Mouse (Mus musculus) hindbrain, postnatal 0 days (tissue): Measurements from ENCODE around the gene Ccer2. TPM values are rescaled to one million over a fixed set of nuclear protein-coding genes. Genes with fewer than 3 reads are reported as not detected.
A peak's percentile ranks its signal among the peaks of the same experiment; 100 is the strongest.

ENCODE experiments used
- ATAC-seq: fragments of 200-750 bp; cut with Nextera tagmentation; 2 replicates; pipeline ENCODE4 v1.8.0; 2017; ENCODE audit warnings: mild to moderate bottlenecking, moderate TSS enrichment, moderate library complexity
- DNase-seq: peaks from one replicate; pipeline ENCODE4 v3.0.0-alpha.2; 2015; ENCODE audit warnings: low spot score
- H3K27ac ChIP-seq: fragments of 300-500 bp; sonication (generic); 2 replicates; pipeline ENCODE4 v1.5.1; 2014; ENCODE audit warnings: mild to moderate bottlenecking
- H3K27me3 ChIP-seq: fragments of 300-500 bp; sonication (generic); 2 replicates; pipeline ENCODE4 v1.6.1; 2014; ENCODE audit warnings: low read length, mixed read lengths; ENCODE audit not compliant: insufficient read depth
- H3K36me3 ChIP-seq: fragments of 300-500 bp; sonication (generic); 2 replicates; pipeline ENCODE4 v1.6.1; 2014; ENCODE audit warnings: low read length, mixed read lengths; ENCODE audit not compliant: insufficient read depth
- H3K4me1 ChIP-seq: fragments of 300-500 bp; sonication (generic); 2 replicates; pipeline ENCODE4 v1.6.1; 2014; ENCODE audit warnings: antibody characterized with exemption, low read length, mixed read lengths; ENCODE audit not compliant: insufficient read depth
- H3K4me2 ChIP-seq: fragments of 300-500 bp; sonication (generic); 2 replicates; pipeline ENCODE4 v1.6.1; 2014; ENCODE audit warnings: low read depth, mild to moderate bottlenecking, low read length, moderate library complexity, mixed read lengths
- H3K4me3 ChIP-seq: fragments of 300-500 bp; sonication (generic); 2 replicates; pipeline ENCODE4 v1.5.1; 2014; ENCODE audit warnings: low read length
- H3K9ac ChIP-seq: fragments of 300-500 bp; sonication (generic); replicated peaks from 2 replicates; pipeline ENCODE4 v1.6.1; 2014; ENCODE audit warnings: mild to moderate bottlenecking, low read length, moderate library complexity, mixed read lengths
- H3K9me3 ChIP-seq: fragments of 300-500 bp; sonication (generic); 2 replicates; pipeline ENCODE4 v1.6.1; 2016; ENCODE audit warnings: low read length, mixed read lengths
- CTCF ChIP-seq: IDR thresholded peaks from 2 replicates; pipeline ENCODE4 v1.5.1; 2016; ENCODE audit warnings: antibody characterized with exemption, control low read depth, low read depth
- WGBS: fragments of 180-500 bp; shearing (Covaris S2); extraction: QIAGEN DNeasy Blood & Tissue Kit; methylation state at CpG from one replicate; pipeline ENCODE4 v1.1.7; 2014; 5-methylcytosine and 5-hydroxymethylcytosine counted together
- polyA plus RNA-seq: library from polyadenylated mRNA; unstranded; fragments of >200 nt; fragmentation: Nextera tagmentation; extraction: Ambion mirVana; gene quantifications from 2 replicates; pipeline ENCODE4 v1.2.1, GENCODE M21; 2015
- total RNA-seq: library from RNA; depleted of rRNA; stranded (reverse); fragments of >200 nt; gene quantifications from 2 replicates; pipeline ENCODE4 v1.2.3, GENCODE M21; 2014

Gene Ccer2
- total and polyA plus RNA-seq, 2 experiments from 2014 or later = 1.4 TPM; not detected in 1

- Histone ChIP-seq H3K4me2 (no peak overlapping the region), H3K27me3 (no peaks in the 10 kb centered on the region), H3K36me3 (peaks cover 4% of the 10 kb centered on the region; the same call in 1 of the 2 replicates), H3K27ac (no peak overlapping the region), H3K4me1 (no peaks in the 10 kb centered on the region), H3K4me3 (no peak overlapping the region), H3K9ac (no peak overlapping the region), H3K9me3 (no peaks in the 10 kb centered on the region)
- WGBS = 78% methylated on average over 5 of the region's 5 CpGs
- no peak for ATAC-seq
- no peak for TF ChIP-seq CTCF
- DNase-seq = no peak
Observed at GRCm38 (mm10) chr7:28785161-28785560, 29.2 kb downstream of the Ccer2 start.

GRCm38 (mm10) chr7:28787884-28788283 is 31.9 kb downstream of the Ccer2 start:
- Histone ChIP-seq H3K36me3 (peaks cover 1% of the 10 kb centered on the region; the same call in 1 of the 2 replicates), H3K4me2 (no peak overlapping the region), H3K4me1 (no peaks in the 10 kb centered on the region), H3K9ac (no peak overlapping the region), H3K4me3 (no peak overlapping the region), H3K27ac (no peak overlapping the region), H3K9me3 (no peaks in the 10 kb centered on the region), H3K27me3 (no peaks in the 10 kb centered on the region)
- ATAC-seq (no peak), DNase-seq (no peak)
- no peak for TF ChIP-seq CTCF
- WGBS = 90% methylated on average over 9 of the region's 9 CpGs

- Histone ChIP-seq H3K4me1 (no peaks in the 10 kb centered on the region), H3K4me3 (no peak within 1 kb of the TSS), H3K9ac (no peak within 1 kb of the TSS), H3K9me3 (no peaks in the 10 kb centered on the region), H3K27ac (no peak within 1 kb of the TSS), H3K27me3 (no peaks in the 10 kb centered on the region), H3K36me3 (no peaks in the 10 kb centered on the region; the same call in 1 of the 2 replicates), H3K4me2 (no peak within 1 kb of the TSS)
- no peak for TF ChIP-seq CTCF
- ATAC-seq = no peak
- WGBS = 68% methylated on average over 5 of the region's 5 CpGs
- no peak for DNase-seq
Observed at GRCm38 (mm10) chr7:28788307-28789195, 32.6 kb downstream of the Ccer2 start, which contains the start of gene Rinl. Gene Rinl, plus strand, starts transcription at chr7:28788969.

GRCm38 (mm10) chr7:28789235-28789634 is 33.3 kb downstream of the Ccer2 start:
- H3K4me2 ChIP-seq = no peak overlapping the region
- no peaks in the 10 kb centered on the region for H3K27me3 ChIP-seq
- H3K4me1 ChIP-seq = no peaks in the 10 kb centered on the region
- no peak overlapping the region for H3K27ac ChIP-seq
- no peak overlapping the region for H3K4me3 ChIP-seq
- ATAC-seq (no peak), DNase-seq (no peak)
- TF ChIP-seq CTCF = no peak
- WGBS = 89% methylated on average over 3 of the region's 3 CpGs
- H3K9me3 ChIP-seq = no peaks in the 10 kb centered on the region
- H3K9ac ChIP-seq = no peak overlapping the region
- no peaks in the 10 kb centered on the region; the same call in 1 of the 2 replicates for H3K36me3 ChIP-seq

GRCm38 (mm10) chr7:28790066-28790806 is 34.3 kb downstream of the Ccer2 start:
- Histone ChIP-seq H3K27me3 (no peaks in the 10 kb centered on the region), H3K9me3 (no peaks in the 10 kb centered on the region), H3K36me3 (no peaks in the 10 kb centered on the region; the same call in 1 of the 2 replicates), H3K4me2 (no peak overlapping the region), H3K4me1 (no peaks in the 10 kb centered on the region), H3K27ac (no peak overlapping the region), H3K9ac (no peak overlapping the region), H3K4me3 (no peak overlapping the region)
- 49% methylated on average over 8 of the region's 8 CpGs for WGBS
- TF ChIP-seq CTCF = peak; percentile 52
- DNase-seq (no peak), ATAC-seq (peak; percentile 25; the same call in 1 of the 2 replicates)

GRCm38 (mm10) chr7:28791706-28792105 is 35.7 kb downstream of the Ccer2 start:
- TF ChIP-seq CTCF = no peak
- Histone ChIP-seq H3K9me3 (no peaks in the 10 kb centered on the region), H3K9ac (no peak overlapping the region), H3K27me3 (no peaks in the 10 kb centered on the region), H3K4me2 (no peak overlapping the region), H3K27ac (no peak overlapping the region), H3K36me3 (no peaks in the 10 kb centered on the region; the same call in 1 of the 2 replicates), H3K4me1 (no peaks in the 10 kb centered on the region), H3K4me3 (no peak overlapping the region)
- no peak for DNase-seq
- no peak for ATAC-seq
